Mouse (Mus musculus) ES-Bruce4 (cell line): Measurements from ENCODE around the gene Galnt16.

ENCODE experiments used
- CTCF ChIP-seq: IDR thresholded peaks from one replicate; pipeline ENCODE4 v1.8.1; 2011; ENCODE audit warnings: low read depth, low read length
- EP300 ChIP-seq: IDR thresholded peaks from 2 replicates; pipeline ENCODE4 v1.6.1; 2011; ENCODE audit warnings: low read depth, low read length; ENCODE audit not compliant: insufficient read depth
- POLR2A ChIP-seq: IDR thresholded peaks from one replicate; pipeline ENCODE4 v1.8.1; 2011; ENCODE audit warnings: low read length; ENCODE audit not compliant: insufficient read depth

GRCm38 (mm10) chr12:80564990-80565389 lies 46.9 kb downstream of the Galnt16 start:
- TF ChIP-seq EP300 (no peak), CTCF (no peak), POLR2A (no peak)
